Mouse (Mus musculus) CH12.LX (cell line): Measurements from ENCODE around the gene 1700042G07Rik. TPM values are rescaled to one million over a fixed set of nuclear protein-coding genes. Genes with fewer than 3 reads are reported as not detected.

Experiments
- DNase-seq: peaks from one replicate; pipeline ENCODE4 v3.0.0-alpha.2; 2013; ENCODE audit errors: extremely low read depth
- H3K27ac ChIP-seq: 2 replicates; pipeline ENCODE4 v1.5.1; 2012; ENCODE audit warnings: low read depth, mild to moderate bottlenecking, control low read depth, moderate library complexity; ENCODE audit not compliant: insufficient read depth
- H3K27me3 ChIP-seq: replicated peaks from 2 replicates; pipeline ENCODE3; 2012; ENCODE audit warnings: inconsistent platforms
- H3K36me3 ChIP-seq, 2 experiments: replicated peaks in 1 of 2; 2 replicates each; pipeline versions ENCODE3 to v1.6.1; 2012; ENCODE audit warnings: inconsistent platforms in 1 of 2, low read length in 1 of 2, mild to moderate bottlenecking in 1 of 2, mixed read lengths in 1 of 2, moderate library complexity in 1 of 2; ENCODE audit not compliant: control insufficient read depth in 1 of 2, insufficient read depth in 1 of 2
- H3K4me1 ChIP-seq, 2 experiments: 2 replicates each; pipeline ENCODE4 v1.6.1; 2012; ENCODE audit warnings: inconsistent platforms in 1 of 2, moderate library complexity in 1 of 2; ENCODE audit not compliant: insufficient read depth in 2 of 2, control insufficient read depth in 1 of 2
- H3K4me2 ChIP-seq: 2 replicates; pipeline ENCODE4 v1.6.1; 2012; ENCODE audit warnings: low read depth, mild to moderate bottlenecking, control low read depth; ENCODE audit not compliant: poor library complexity, insufficient read depth, severe bottlenecking
- H3K4me3 ChIP-seq, 3 experiments: fragments of 150-350 bp in 1 of 3; sonication (generic) in 1 of 3; replicated peaks in 1 of 3; 2 replicates each; pipeline versions ENCODE3 to v1.5.1; 2011 to 2012; ENCODE audit warnings: low read depth in 2 of 3, low read length in 2 of 3, mild to moderate bottlenecking in 2 of 3, moderate library complexity in 2 of 3, control low read depth in 1 of 3, improper control_type of control experiment in 1 of 3, inconsistent platforms in 1 of 3, mixed read lengths in 1 of 3; ENCODE audit not compliant: poor library complexity in 1 of 3
- H3K79me2 ChIP-seq: replicated peaks from 2 replicates; pipeline ENCODE4 v1.6.1; 2012; ENCODE audit warnings: mild to moderate bottlenecking, moderate library complexity; ENCODE audit not compliant: control insufficient read depth, poor library complexity, insufficient read depth, severe bottlenecking; ENCODE audit errors: extremely low read depth
- H3K9ac ChIP-seq: 2 replicates; pipeline ENCODE4 v1.6.1; 2012; ENCODE audit warnings: low read depth, mild to moderate bottlenecking, control low read depth, moderate library complexity; ENCODE audit not compliant: insufficient read depth
- H3K9me3 ChIP-seq: replicated peaks from 2 replicates; pipeline ENCODE3; 2012; ENCODE audit warnings: low read length, inconsistent platforms, mixed read lengths
- CHD2 ChIP-seq: IDR thresholded peaks from 2 replicates; pipeline ENCODE4 v1.6.1; 2011; ENCODE audit warnings: low read length, improper control_type of control experiment
- CTCF ChIP-seq, 2 experiments: IDR thresholded peaks in 1 of 2; conservative IDR thresholded peaks in 1 of 2; 2 replicates each; pipeline ENCODE4 v1.5.1; 2011 to 2012; ENCODE audit warnings: low read depth in 2 of 2, low read length in 2 of 2, improper control_type of control experiment in 1 of 2, inconsistent platforms in 1 of 2, mild to moderate bottlenecking in 1 of 2, moderate library complexity in 1 of 2
- ELF1 ChIP-seq: IDR thresholded peaks from 2 replicates; pipeline ENCODE4 v1.6.1; 2014; ENCODE audit warnings: low read depth, mild to moderate bottlenecking, inconsistent platforms, low read length, improper control_type of control experiment
- ETS1 ChIP-seq: conservative IDR thresholded peaks from 2 replicates; pipeline ENCODE4 v1.6.1; 2012; ENCODE audit warnings: low read depth, mild to moderate bottlenecking, inconsistent platforms, low read length, improper control_type of control experiment, moderate library complexity
- JUN ChIP-seq: IDR thresholded peaks from 2 replicates; pipeline ENCODE4 v1.6.1; 2011; ENCODE audit warnings: low read depth, mild to moderate bottlenecking, low read length, improper control_type of control experiment, moderate library complexity; ENCODE audit not compliant: insufficient read depth
- KAT2A ChIP-seq: IDR thresholded peaks from 2 replicates; pipeline ENCODE4 v1.6.1; 2012; ENCODE audit warnings: low read length, improper control_type of control experiment, inconsistent platforms; ENCODE audit not compliant: insufficient replicate concordance
- MAZ ChIP-seq: IDR thresholded peaks from 2 replicates; pipeline ENCODE4 v1.6.1; 2012; ENCODE audit warnings: low read depth, mild to moderate bottlenecking, inconsistent platforms, low read length, improper control_type of control experiment, moderate library complexity
- MYC ChIP-seq: IDR thresholded peaks from 2 replicates; pipeline ENCODE4 v1.6.1; 2011; ENCODE audit warnings: low read depth, mild to moderate bottlenecking, improper control_type of control experiment, low read length
- PAX5 ChIP-seq: IDR thresholded peaks from 2 replicates; pipeline ENCODE4 v1.6.1; 2012; ENCODE audit warnings: low read length, inconsistent platforms, mixed read lengths
- SIN3A ChIP-seq: IDR thresholded peaks from 2 replicates; pipeline ENCODE4 v1.6.1; 2012; ENCODE audit warnings: low read length, improper control_type of control experiment, inconsistent platforms
- TCF12 ChIP-seq: IDR thresholded peaks from 2 replicates; pipeline ENCODE4 v1.6.1; 2014; ENCODE audit warnings: low read depth, mild to moderate bottlenecking, inconsistent platforms, low read length, improper control_type of control experiment
- UBTF ChIP-seq: IDR thresholded peaks from 2 replicates; pipeline ENCODE4 v1.6.1; 2012; ENCODE audit warnings: low read depth, mild to moderate bottlenecking, inconsistent platforms, low read length, improper control_type of control experiment, moderate library complexity
- USF1 ChIP-seq: IDR thresholded peaks from 2 replicates; pipeline ENCODE4 v1.6.1; 2014; ENCODE audit warnings: low read depth, mild to moderate bottlenecking, inconsistent platforms, low read length, improper control_type of control experiment
- USF2 ChIP-seq: conservative IDR thresholded peaks from 2 replicates; pipeline ENCODE4 v1.6.1; 2011; ENCODE audit warnings: low read depth, low read length, improper control_type of control experiment
- ZKSCAN1 ChIP-seq: IDR thresholded peaks from 2 replicates; pipeline ENCODE4 v1.6.1; 2012; ENCODE audit warnings: low read depth, inconsistent platforms, low read length, improper control_type of control experiment, borderline replicate concordance
- dilution Hi-C: fragments of 300-500 bp; cut with MboI; formaldehyde crosslinking; loops from 2 replicates; pipeline ENCODE4 v1.14.3; 2020; ENCODE audit warnings: low sequenced_read_pairs; ENCODE audit not compliant: extremely low pct_unique_long_range_greater_than_20kb, extremely low pct_ligation_motif_present
- in situ Hi-C: fragments of 300-500 bp; cut with MboI; formaldehyde crosslinking; loops from 3 replicates; pipeline ENCODE4 v1.14.3; 2019; ENCODE audit warnings: low sequenced_read_pairs, low pct_ligation_motif_present, low pct_unique_long_range_greater_than_20kb, mixed read lengths
- polyA plus RNA-seq: library from polyadenylated mRNA; unstranded; fragments of >175 nt; gene quantifications from 2 replicates; pipeline ENCODE4 v1.2.1, GENCODE M21; 2012; ENCODE audit warnings: low read depth; ENCODE audit not compliant: insufficient read length
- total RNA-seq, 2 experiments: library from RNA; depleted of rRNA; stranded (reverse); fragments of 300-350 nt in 1 of 2; fragments of >200 nt in 1 of 2; gene quantifications; 2 replicates each; pipeline ENCODE4 v1.2.3; 2012 to 2014

The 1700042G07Rik gene
- total and polyA plus RNA-seq, 3 experiments = not detected

GRCm38 (mm10) chr4:116174466-116175116 is 1.4 kb downstream of the 1700042G07Rik start:
- Histone ChIP-seq H3K4me3 (no peak overlapping the region), H3K36me3 (no peaks in the 10 kb centered on the region), H3K27ac (no peak overlapping the region), H3K79me2 (no peaks in the 10 kb centered on the region), H3K9ac (no peak overlapping the region), H3K9me3 (no peaks in the 10 kb centered on the region), H3K4me1 (peaks cover 18 to 37% of the 10 kb centered on the region in 2 experiments), H3K27me3 (no peaks in the 10 kb centered on the region), H3K4me2 (no peak overlapping the region)
- dilution Hi-C loops = no loop called here
- in situ Hi-C loops = loop anchor here (5.0 to 25.0 kb wide), 3 partner anchors 93 to 638 kb away; partner anchors contain the start of genes Hpdl, Mutyh and Toe1
- TF ChIP-seq MAZ = no peak
- DNase-seq = no peak

GRCm38 (mm10) chr4:116175136-116175535 is 2.0 kb downstream of the 1700042G07Rik start:
- Histone ChIP-seq H3K9me3 (no peaks in the 10 kb centered on the region), H3K9ac (no peak overlapping the region), H3K27me3 (no peaks in the 10 kb centered on the region), H3K36me3 (no peaks in the 10 kb centered on the region), H3K4me3 (no peak overlapping the region), H3K4me1 (peaks cover 18 to 36% of the 10 kb centered on the region in 2 experiments), H3K4me2 (no peak overlapping the region), H3K79me2 (no peaks in the 10 kb centered on the region), H3K27ac (no peak overlapping the region)
- no peak for DNase-seq
- TF ChIP-seq ELF1 (no peak), ZKSCAN1 (no peak), PAX5 (no peak), USF2 (no peak), KAT2A (no peak), SIN3A (no peak), CHD2 (no peak), MYC (no peak), TCF12 (no peak), USF1 (no peak), JUN (no peak), CTCF (conservative IDR thresholded peaks at IDR 0.05 in 1 of 2, IDR thresholded peaks at IDR 0.05 in 1 of 2; ENCODE audit: low read depth in 2 of 2, low read length in 2 of 2) (no peak), ETS1 (no peak), UBTF (no peak)
- in situ Hi-C loops (no loop called here), dilution Hi-C loops (no loop called here)
